Mouse (Mus musculus): ENCODE data around the gene Tnxb. TPM values are rescaled to one million over a fixed set of nuclear protein-coding genes. Genes with fewer than 3 reads are reported as not detected.

Tnxb gene
- polyA plus RNA-seq, 1 experiment from 2014 or later = 0.85 TPM

- H3K9me3 ChIP-seq (ENCODE audit: low read length) = no peaks in the 10 kb centered on the region
- H3K27ac ChIP-seq (ENCODE audit: low read length) = no peak overlapping the region
- peaks cover 46% of the 10 kb centered on the region for H3K27me3 ChIP-seq (replicated peaks; ENCODE audit: insufficient read depth, low read length)
- no peak overlapping the region for H3K4me3 ChIP-seq (ENCODE audit: low read depth, low read length)
- DNase-seq (ENCODE audit: low spot score) = peak; percentile 68
- TF ChIP-seq EP300 (IDR thresholded peaks at IDR 0.05) = peak; percentile 31; the same call in 1 of the 2 replicates
- TF ChIP-seq CTCF (IDR thresholded peaks at IDR 0.05) = no peak
- no peaks in the 10 kb centered on the region for H3K36me3 ChIP-seq (ENCODE audit: insufficient read depth, low read length)
- ATAC-seq = peak; percentile 67
- H3K4me1 ChIP-seq (ENCODE audit: insufficient read depth, low read depth, low read length) = peaks cover 10% of the 10 kb centered on the region; the same call in 1 of the 2 replicates
- no peak overlapping the region for H3K4me2 ChIP-seq (replicated peaks; ENCODE audit: low read depth, low read length)
- 38% methylated on average over 13 of the region's 13 CpGs for WGBS
- H3K9ac ChIP-seq (replicated peaks; ENCODE audit: low read depth) = no peak overlapping the region
Measured at GRCm38 (mm10) chr17:34675205-34676092, 5.1 kb downstream of the Tnxb start.

- Histone ChIP-seq H3K4me2 (replicated peaks; ENCODE audit: low read depth, low read length) (no peak overlapping the region), H3K9ac (replicated peaks; ENCODE audit: low read depth) (no peak overlapping the region), H3K4me1 (ENCODE audit: insufficient read depth, low read depth, low read length) (peaks cover 10% of the 10 kb centered on the region; the same call in 1 of the 2 replicates), H3K27me3 (replicated peaks; ENCODE audit: insufficient read depth, low read length) (peaks cover 40% of the 10 kb centered on the region), H3K4me3 (ENCODE audit: low read depth, low read length) (no peak overlapping the region), H3K36me3 (ENCODE audit: insufficient read depth, low read length) (no peaks in the 10 kb centered on the region), H3K9me3 (ENCODE audit: low read length) (no peaks in the 10 kb centered on the region), H3K27ac (ENCODE audit: low read length) (no peak overlapping the region)
- TF ChIP-seq CTCF (IDR thresholded peaks at IDR 0.05) (no peak), EP300 (IDR thresholded peaks at IDR 0.05) (no peak)
- ATAC-seq (no peak), DNase-seq (ENCODE audit: low spot score) (no peak)
- 48% methylated on average over 6 of the region's 6 CpGs for WGBS
Measured at GRCm38 (mm10) chr17:34676093-34676460, 5.7 kb downstream of the Tnxb start.

- ATAC-seq (no peak), DNase-seq (ENCODE audit: low spot score) (no peak)
- Histone ChIP-seq H3K27me3 (replicated peaks; ENCODE audit: insufficient read depth, low read length) (peaks cover 34% of the 10 kb centered on the region), H3K4me2 (replicated peaks; ENCODE audit: low read depth, low read length) (no peak overlapping the region), H3K36me3 (ENCODE audit: insufficient read depth, low read length) (no peaks in the 10 kb centered on the region), H3K27ac (ENCODE audit: low read length) (no peak overlapping the region), H3K9ac (replicated peaks; ENCODE audit: low read depth) (no peak overlapping the region), H3K4me1 (ENCODE audit: insufficient read depth, low read depth, low read length) (peaks cover 6% of the 10 kb centered on the region; the same call in 1 of the 2 replicates), H3K9me3 (ENCODE audit: low read length) (no peaks in the 10 kb centered on the region), H3K4me3 (ENCODE audit: low read depth, low read length) (no peak overlapping the region)
- TF ChIP-seq EP300 (IDR thresholded peaks at IDR 0.05) (no peak), CTCF (IDR thresholded peaks at IDR 0.05) (no peak)
- WGBS = 54% methylated on average over 12 of the region's 12 CpGs
Measured at GRCm38 (mm10) chr17:34676671-34677070, 6.3 kb downstream of the Tnxb start.

GRCm38 (mm10) chr17:34680191-34680590 is 9.9 kb downstream of the Tnxb start:
- H3K4me3 ChIP-seq (ENCODE audit: low read depth, low read length) = no peak overlapping the region
- WGBS = 85% methylated on average over 26 of the region's 26 CpGs
- H3K27ac ChIP-seq (ENCODE audit: low read length) = no peak overlapping the region
- H3K4me2 ChIP-seq (replicated peaks; ENCODE audit: low read depth, low read length) = no peak overlapping the region
- TF ChIP-seq EP300 (IDR thresholded peaks at IDR 0.05) (no peak), CTCF (IDR thresholded peaks at IDR 0.05) (no peak)
- peaks cover 29% of the 10 kb centered on the region for H3K4me1 ChIP-seq (ENCODE audit: insufficient read depth, low read depth, low read length)
- no peak for DNase-seq (ENCODE audit: low spot score)
- H3K27me3 ChIP-seq (replicated peaks; ENCODE audit: insufficient read depth, low read length) = peaks cover 10% of the 10 kb centered on the region
- H3K36me3 ChIP-seq (ENCODE audit: insufficient read depth, low read length) = no peaks in the 10 kb centered on the region
- no peak for ATAC-seq
- H3K9me3 ChIP-seq (ENCODE audit: low read length) = no peaks in the 10 kb centered on the region
- no peak overlapping the region for H3K9ac ChIP-seq (replicated peaks; ENCODE audit: low read depth)

- Histone ChIP-seq H3K9me3 (ENCODE audit: low read length) (no peaks in the 10 kb centered on the region), H3K9ac (replicated peaks; ENCODE audit: low read depth) (no peak overlapping the region), H3K4me2 (replicated peaks; ENCODE audit: low read depth, low read length) (no peak overlapping the region), H3K36me3 (ENCODE audit: insufficient read depth, low read length) (no peaks in the 10 kb centered on the region), H3K27me3 (replicated peaks; ENCODE audit: insufficient read depth, low read length) (peaks cover 10% of the 10 kb centered on the region), H3K4me1 (ENCODE audit: insufficient read depth, low read depth, low read length) (peaks cover 29% of the 10 kb centered on the region), H3K4me3 (ENCODE audit: low read depth, low read length) (no peak overlapping the region), H3K27ac (ENCODE audit: low read length) (no peak overlapping the region)
- no peak for DNase-seq (ENCODE audit: low spot score)
- TF ChIP-seq EP300 (IDR thresholded peaks at IDR 0.05) = no peak
- TF ChIP-seq CTCF (IDR thresholded peaks at IDR 0.05) = no peak
- WGBS = 73% methylated on average over 4 of the region's 4 CpGs
- no peak for ATAC-seq
Measured at GRCm38 (mm10) chr17:34680621-34681020, 10.3 kb downstream of the Tnxb start.

- Histone ChIP-seq H3K36me3 (ENCODE audit: insufficient read depth, low read length) (no peaks in the 10 kb centered on the region), H3K27ac (ENCODE audit: low read length) (no peak overlapping the region), H3K27me3 (replicated peaks; ENCODE audit: insufficient read depth, low read length) (peaks cover 10% of the 10 kb centered on the region), H3K4me2 (replicated peaks; ENCODE audit: low read depth, low read length) (no peak overlapping the region), H3K4me1 (ENCODE audit: insufficient read depth, low read depth, low read length) (peaks cover 30% of the 10 kb centered on the region), H3K9me3 (ENCODE audit: low read length) (no peaks in the 10 kb centered on the region), H3K4me3 (ENCODE audit: low read depth, low read length) (no peak overlapping the region), H3K9ac (replicated peaks; ENCODE audit: low read depth) (no peak overlapping the region)
- 55% methylated on average over 17 of the region's 17 CpGs for WGBS
- no peak for TF ChIP-seq CTCF (IDR thresholded peaks at IDR 0.05)
- TF ChIP-seq EP300 (IDR thresholded peaks at IDR 0.05) = no peak
- DNase-seq (ENCODE audit: low spot score) (no peak), ATAC-seq (peak; percentile 8; the same call in 1 of the 2 replicates)
Measured at GRCm38 (mm10) chr17:34681132-34681571, 10.8 kb downstream of the Tnxb start.
